Mouse (Mus musculus) retina, embryonic 14.5 days (tissue): Measurements from ENCODE around the gene Btd.

Source experiments
- DNase-seq: peaks from one replicate; pipeline ENCODE4 v3.0.0-alpha.2; 2015; ENCODE audit warnings: low spot score

The Btd gene

DNA sequence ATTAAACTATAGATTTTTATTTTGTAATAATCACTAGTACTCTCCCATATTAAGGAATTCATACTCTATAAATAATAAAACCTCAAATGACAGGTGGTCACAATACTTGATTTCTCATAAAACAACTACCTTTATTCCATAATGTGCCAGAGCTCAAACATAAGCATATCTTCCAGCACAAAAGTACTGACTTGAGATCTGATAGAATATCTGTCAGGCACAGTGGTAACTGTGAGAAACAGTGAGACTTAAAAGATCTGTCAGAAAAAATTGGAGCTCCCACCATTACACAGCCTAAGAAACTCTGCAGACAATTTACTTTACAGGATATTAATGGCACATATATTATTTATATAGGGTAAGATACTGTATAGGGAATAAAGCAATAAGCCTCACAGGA, 74.8 kb downstream of the Btd start:
- DNase-seq = no peak

GRCm38 (mm10) chr14:31717360-31717759, 76.5 kb downstream of the Btd start:
- DNase-seq = no peak
